ENCODE assay signal across 25 mouse cellular contexts in the genomic region with DNA sequence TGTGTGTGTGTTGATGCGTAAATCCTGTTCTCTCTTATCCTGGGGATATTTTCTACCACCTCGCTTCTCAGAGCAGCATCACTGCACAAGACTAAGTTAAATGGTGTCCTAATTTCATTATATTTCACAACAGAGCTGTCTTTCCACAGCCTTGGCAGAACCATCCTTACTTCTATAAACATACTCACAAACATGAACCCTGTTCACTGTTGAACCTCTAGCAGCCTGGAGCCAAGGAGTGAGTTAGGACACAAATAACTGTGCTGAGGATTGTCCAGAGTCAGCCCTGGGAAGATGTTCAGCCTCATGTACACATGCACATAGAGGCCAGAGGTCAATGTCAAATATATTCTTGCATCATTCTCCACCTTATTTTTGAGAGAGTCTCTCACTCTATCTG.
DNase-seq lines count a peak whose midpoint lies in the region; ATAC-seq and TF ChIP-seq lines count a peak whose summit lies in the region.
"Had no signal": no experiment of that assay in that cellular context is flagged by ENCODE, and none has a peak within 500 bp of the region (broad histone marks: within the 10 kb centered on the region; RNA-seq: fewer than 3 reads in every experiment).

No protein-coding gene starts in this region.

- H3K4me3 ChIP-seq in heart, embryonic 10.5 days: no peak overlapping the region
- H3K4me3 ChIP-seq in lung, embryonic 14.5 days (ENCODE audit: low read depth, low read length): no peak overlapping the region
- no peak overlapping the region for H3K4me3 ChIP-seq in olfactory bulb, adult 2 months (ENCODE audit: insufficient read depth, low read depth, low read length)
- H3K4me3 ChIP-seq: gastrocnemius, adult 2 months; heart, embryonic 12.5 days; hindbrain, embryonic 10.5 days; hindbrain, embryonic 13.5 days had no signal

- POLR2A ChIA-PET in Patski (lab: Charles Lee): interaction anchor here (0.5 kb wide), 1 partner anchor 44 kb away, joined by 6 read pairs; no protein-coding TSS in a partner anchor

- H3K27ac ChIP-seq in heart, embryonic 10.5 days: peak overlapping the region; percentile 16; the same call in 1 of the 2 replicates
- no peak overlapping the region for H3K27ac ChIP-seq in lung, embryonic 14.5 days (ENCODE audit: low read depth)
- 0 out of 2 replicates have a peak overlapping the region, but pooled peaks have one; percentile 9 for H3K27ac ChIP-seq in olfactory bulb, adult 2 months (ENCODE audit: insufficient read depth, low read depth, low read length)
- H3K27ac ChIP-seq: hindbrain, embryonic 10.5 days had no signal

- 82% methylated on average over 2 of the region's 2 CpGs for WGBS in heart, embryonic 10.5 days
- WGBS in lung, embryonic 14.5 days: 84% methylated on average over 2 of the region's 2 CpGs
- 75% methylated on average over 2 of the region's 2 CpGs for WGBS in olfactory bulb, adult 2 months

- no peaks in the 10 kb centered on the region for H3K27me3 ChIP-seq in heart, embryonic 10.5 days (ENCODE audit: insufficient read depth, poor library complexity, severe bottlenecking)
- H3K27me3 ChIP-seq in lung, embryonic 14.5 days (ENCODE audit: insufficient read depth, low read length): no peaks in the 10 kb centered on the region
- H3K27me3 ChIP-seq in Patski: no peaks in the 10 kb centered on the region
- H3K27me3 ChIP-seq: CH12.LX; heart, embryonic 12.5 days; hindbrain, embryonic 13.5 days had no signal

- CTCF ChIA-PET in Patski (lab: Charles Lee): no interaction called here

- H3K9me3 ChIP-seq in heart, embryonic 10.5 days: no peaks in the 10 kb centered on the region
- H3K9me3 ChIP-seq in lung, embryonic 14.5 days (ENCODE audit: low read depth, low read length): no peaks in the 10 kb centered on the region
- H3K9me3 ChIP-seq: G1E; heart, embryonic 12.5 days; hindbrain, embryonic 10.5 days; hindbrain, embryonic 13.5 days had no signal

- TF ChIP-seq POLR2A in olfactory bulb, adult 2 months (IDR thresholded peaks at IDR 0.05; ENCODE audit: insufficient read depth, low read depth, low read length): no peak

- peaks cover 28% of the 10 kb centered on the region for H3K4me1 ChIP-seq in heart, embryonic 10.5 days
- peaks cover 6% of the 10 kb centered on the region for H3K4me1 ChIP-seq in lung, embryonic 14.5 days (ENCODE audit: insufficient read depth)
- H3K4me1 ChIP-seq in olfactory bulb, adult 2 months (ENCODE audit: control insufficient read depth, insufficient read depth, low read length): peaks cover 2% of the 10 kb centered on the region; the same call in 1 of the 2 replicates

- intact Hi-C loops in heart, postnatal 25 days (cut with DNase I): loop anchor here (5.0 kb wide), 1 partner anchor 51 kb away; no protein-coding TSS in a partner anchor

- in situ Hi-C loops in Patski (cut with MboI; ENCODE audit: low pct_unique_long_range_greater_than_20kb): no loop called here

- no peak for DNase-seq in heart, embryonic 10.5 days (ENCODE audit: low spot score)
- DNase-seq in heart, postnatal 25 days (ENCODE audit: low spot score): no peak
- DNase-seq in lung, embryonic 14.5 days: peak; percentile 7
- no peak for DNase-seq in lung, postnatal 10 days
- DNase-seq in Patski (ENCODE audit: low read depth, low spot score): no peak
- DNase-seq: adrenal gland, adult 8-10 months; adrenal gland, postnatal 25 days; cerebellum, adult 11-12 months; cerebellum, adult 8-10 months; cerebellum, postnatal 10 days; cerebellum, postnatal 36 days; forebrain, postnatal 0 days; gastrocnemius, adult 2 months; gastrocnemius, postnatal 14 days; heart, adult 11 months; heart, postnatal 36 days had no signal

- no peak for TF ChIP-seq CTCF in lung, embryonic 14.5 days (IDR thresholded peaks at IDR 0.05; ENCODE audit: low read depth)
- TF ChIP-seq CTCF in Patski (IDR thresholded peaks at IDR 0.05): no peak
- TF ChIP-seq CTCF in olfactory bulb, adult 2 months (IDR thresholded peaks at IDR 0.05; ENCODE audit: insufficient read depth, low read depth, low read length): no peak

- H3K9ac ChIP-seq in lung, embryonic 14.5 days: no peak overlapping the region
- H3K9ac ChIP-seq: forebrain, postnatal 0 days; heart, embryonic 12.5 days; hindbrain, embryonic 13.5 days had no signal

- H3K36me3 ChIP-seq in heart, embryonic 10.5 days: no peaks in the 10 kb centered on the region
- H3K36me3 ChIP-seq in lung, embryonic 14.5 days (ENCODE audit: insufficient read depth): no peaks in the 10 kb centered on the region
- H3K36me3 ChIP-seq: G1E; heart, embryonic 12.5 days; hindbrain, embryonic 10.5 days; hindbrain, embryonic 13.5 days had no signal

- no peak overlapping the region for H3K4me2 ChIP-seq in lung, embryonic 14.5 days
- H3K4me2 ChIP-seq: heart, embryonic 12.5 days; hindbrain, embryonic 13.5 days had no signal

- ATAC-seq in lung, embryonic 14.5 days (ENCODE audit: insufficient read depth): no peak
- peak; percentile 19 for ATAC-seq in Patski
- no peak for ATAC-seq in erythroid progenitor cell, adult 5-6 weeks (replicated peaks; ENCODE audit: low FRiP score, poor library complexity, severe bottlenecking)
- ATAC-seq: forebrain, embryonic 14.5 days; forebrain, postnatal 0 days; hindbrain, embryonic 16.5 days had no signal
